Mouse (Mus musculus) lung, postnatal 25 days (tissue): ENCODE measurements around the gene Etv1.
A peak's percentile ranks its signal among the peaks of the same experiment; 100 is the strongest.

Experiments used
- DNase-seq: peaks from one replicate; pipeline ENCODE4 v3.0.0; 2022; ENCODE audit warnings: low spot score

Etv1 gene

GRCm38 (mm10) chr12:38779186-38779777, at the start of gene Etv1:
TSS of gene Etv1 (plus strand) at chr12:38779380.
- peak; percentile 43 for DNase-seq

GRCm38 (mm10) chr12:38729661-38730060, 49.5 kb upstream of the Etv1 start:
- no peak for DNase-seq

- DNase-seq: no peak
These were observed 48.4 kb upstream of the Etv1 start for GRCm38 (mm10) chr12:38730791-38731190.

GRCm38 (mm10) chr12:38759322-38759721, 19.9 kb upstream of the Etv1 start:
- DNase-seq: no peak

GRCm38 (mm10) chr12:38777316-38777715, 1.9 kb upstream of the Etv1 start:
- DNase-seq: peak; percentile 60

- DNase-seq: no peak
These were observed 1.3 kb upstream of the Etv1 start for GRCm38 (mm10) chr12:38777957-38778298.

- peak; percentile 89 for DNase-seq
These were observed 693 bp upstream of the Etv1 start for GRCm38 (mm10) chr12:38778299-38779075.

- DNase-seq: peak; percentile 70
These were observed 1.1 kb downstream of the Etv1 start for GRCm38 (mm10) chr12:38780006-38780954.

- DNase-seq: no peak
These were observed 1.8 kb downstream of the Etv1 start for GRCm38 (mm10) chr12:38780955-38781304.

GRCm38 (mm10) chr12:38781686-38782085, 2.5 kb downstream of the Etv1 start:
- DNase-seq: no peak

- DNase-seq: no peak
These were observed 4.1 kb downstream of the Etv1 start for GRCm38 (mm10) chr12:38783291-38783690.

- no peak for DNase-seq
These were observed 5.0 kb downstream of the Etv1 start for GRCm38 (mm10) chr12:38784221-38784620.

- DNase-seq: no peak
These were observed 7.4 kb downstream of the Etv1 start for GRCm38 (mm10) chr12:38786571-38786970.

GRCm38 (mm10) chr12:38787704-38788103, 8.5 kb downstream of the Etv1 start:
- DNase-seq: no peak

GRCm38 (mm10) chr12:38788621-38789020, 9.4 kb downstream of the Etv1 start:
- peak; percentile 73 for DNase-seq

- DNase-seq: no peak
These were observed 10.7 kb downstream of the Etv1 start for GRCm38 (mm10) chr12:38789789-38790355.

- no peak for DNase-seq
These were observed 13.9 kb downstream of the Etv1 start for GRCm38 (mm10) chr12:38793076-38793475.

GRCm38 (mm10) chr12:38793697-38794096, 14.5 kb downstream of the Etv1 start:
- DNase-seq: no peak

- DNase-seq: no peak
These were observed 27.9 kb downstream of the Etv1 start for GRCm38 (mm10) chr12:38807031-38807430.

GRCm38 (mm10) chr12:38812392-38812791, 33.2 kb downstream of the Etv1 start:
- DNase-seq: no peak

- no peak for DNase-seq
These were observed 35.0 kb downstream of the Etv1 start for GRCm38 (mm10) chr12:38814010-38814786.

- DNase-seq: no peak
These were observed 37.1 kb downstream of the Etv1 start for GRCm38 (mm10) chr12:38816235-38816634.
